Mouse (Mus musculus) brain, embryonic 14.5 days (tissue): ENCODE measurements at regions not wholly inside any gene's neighbourhood (a gene's known extent, or its start where the extent isn't known, plus 50 kb on each side); places are given as distances from the start of the nearest gene placed in this dataset.

Experiments used
- CTCF ChIP-seq: fragments of 200-500 bp; IDR thresholded peaks from 2 replicates; pipeline ENCODE4 v1.5.1; 2012; ENCODE audit warnings: inconsistent platforms, mild to moderate bottlenecking, moderate library complexity, borderline replicate concordance; ENCODE audit not compliant: insufficient read depth, insufficient read length; ENCODE audit errors: extremely low read depth
- POLR2A ChIP-seq: fragments of 200-500 bp; IDR thresholded peaks from 2 replicates; pipeline ENCODE4 v1.6.1; 2012; ENCODE audit warnings: mild to moderate bottlenecking, inconsistent platforms, borderline replicate concordance; ENCODE audit not compliant: poor library complexity, insufficient read depth, insufficient read length, severe bottlenecking; ENCODE audit errors: extremely low read depth

DNA sequence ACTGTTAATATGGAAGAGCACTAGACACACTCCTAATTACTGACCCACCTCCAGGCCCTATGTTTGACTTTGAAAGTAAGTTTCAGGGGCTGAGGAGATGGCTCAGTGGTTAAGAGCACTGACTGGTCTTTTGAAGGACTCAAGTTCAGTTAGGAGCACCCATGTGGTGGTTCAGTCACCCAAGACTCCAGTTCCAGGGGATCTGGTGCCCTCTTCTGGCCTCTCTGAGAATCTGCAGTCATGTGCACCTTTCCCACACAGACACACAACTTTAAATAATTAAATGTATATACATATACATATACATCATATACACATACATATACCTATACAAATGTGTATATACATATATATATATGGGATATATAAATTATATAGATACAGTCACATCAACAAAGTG lies 91.5 kb upstream of the Mvb12b start:
- TF ChIP-seq POLR2A = no peak
- TF ChIP-seq CTCF = peak; percentile 9; the same call in 1 of the 2 replicates
